Mouse (Mus musculus) embryo, embryonic 9.5 days (tissue): Measurements from ENCODE around the gene Sik1.

ENCODE experiments used
- DNase-seq: peaks from one replicate; pipeline ENCODE4 v3.0.0-alpha.2; 2017; ENCODE audit errors: extremely low spot score

Gene Sik1

DNA sequence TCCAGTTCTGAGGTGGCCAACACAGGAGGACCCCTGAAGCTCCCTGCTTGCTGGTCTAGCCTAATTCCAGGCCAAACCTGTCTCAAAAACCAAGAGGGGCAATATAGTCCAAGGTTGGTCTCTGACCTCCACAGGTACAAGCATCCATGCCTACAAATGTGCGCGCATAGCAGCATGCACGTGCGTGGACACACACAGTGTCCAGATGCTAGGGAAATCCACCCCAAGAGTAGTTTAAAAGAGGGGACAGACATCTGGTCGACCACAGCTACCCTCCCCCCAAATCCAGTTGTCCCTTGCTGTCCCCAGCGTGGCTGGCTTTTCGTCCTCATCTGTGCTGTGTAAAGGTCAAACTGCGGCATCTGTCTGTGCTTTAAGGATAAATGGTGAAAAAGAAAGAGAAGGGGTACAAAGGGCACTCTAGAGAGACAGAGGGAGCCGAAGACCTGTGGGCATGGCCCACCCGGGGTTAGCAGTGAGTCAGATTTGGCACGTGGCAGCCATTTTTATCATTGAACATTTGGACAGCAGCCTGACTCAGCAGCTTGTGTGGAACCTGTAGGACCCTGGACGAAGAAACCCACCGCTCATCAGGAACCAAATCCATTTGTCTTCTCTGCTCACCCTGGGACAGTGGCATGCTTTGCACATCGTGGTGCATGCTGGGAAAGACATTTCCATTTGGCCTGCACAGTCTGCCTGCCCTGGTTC lies 23.6 kb downstream of the Sik1 start:
- DNase-seq, result no peak

DNA sequence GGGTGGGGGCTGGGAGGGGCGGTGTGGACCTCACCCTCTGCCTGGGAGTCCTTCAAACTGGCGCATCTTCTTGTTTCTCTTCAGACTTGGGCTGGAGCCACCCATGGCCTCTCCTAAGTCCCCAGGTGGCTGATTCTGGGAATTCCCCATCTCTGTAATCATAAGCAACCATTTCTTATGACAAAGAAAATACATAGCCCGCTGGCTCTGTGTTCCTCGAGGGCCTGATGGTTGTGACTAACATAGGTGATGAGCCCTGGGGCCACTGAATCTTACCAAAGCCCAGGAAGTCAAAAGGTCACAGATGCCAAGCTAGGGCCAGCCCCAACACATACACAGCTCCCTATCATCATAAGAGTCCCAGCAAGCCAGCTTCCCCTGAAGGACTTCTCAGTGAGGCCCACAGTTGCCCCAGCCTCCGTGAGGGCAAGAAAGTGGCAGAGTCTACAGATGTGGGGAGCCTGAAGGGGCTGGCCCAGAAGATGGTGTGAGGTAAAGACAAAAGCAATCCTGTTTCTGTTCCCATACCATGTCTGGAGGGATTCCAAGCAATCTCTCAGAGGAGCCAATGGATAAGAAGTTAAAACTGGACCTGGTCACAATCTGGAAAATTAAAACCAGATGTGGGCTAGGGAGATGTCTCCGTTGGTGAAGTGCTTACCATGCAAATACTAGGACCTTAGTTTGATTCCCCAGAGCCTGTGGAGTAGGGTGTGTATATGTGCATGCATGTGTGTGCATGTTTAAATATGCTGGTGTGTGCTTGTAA lies 24.3 kb downstream of the Sik1 start:
- DNase-seq, result no peak

DNA sequence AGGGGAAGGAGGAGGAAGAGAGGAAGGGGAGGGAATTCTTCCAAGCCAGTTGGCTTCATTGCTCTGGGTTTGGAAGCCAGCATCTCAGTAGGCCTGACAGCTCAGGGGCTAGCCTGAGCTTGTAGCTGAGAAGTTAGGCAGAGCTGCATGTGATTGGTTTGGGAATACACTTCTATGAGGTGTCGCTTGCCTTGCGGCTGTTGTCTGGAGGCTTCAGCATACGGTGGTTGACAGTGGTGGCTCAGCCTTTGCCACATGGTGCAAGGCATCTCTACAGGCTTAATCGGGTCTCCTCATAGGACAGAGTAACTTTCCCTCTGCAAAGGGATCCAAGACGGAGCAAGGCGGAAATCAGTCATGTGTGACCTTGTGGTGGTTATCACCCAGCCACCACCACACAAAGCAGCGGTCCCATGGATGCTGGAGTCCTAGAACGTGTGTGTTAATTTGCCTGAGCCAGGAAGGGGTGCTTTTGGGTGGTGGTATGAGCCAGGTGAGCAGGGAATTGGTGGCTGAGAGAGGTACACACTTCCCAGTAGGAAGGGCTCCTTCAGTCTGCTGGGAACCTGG lies 25.0 kb downstream of the Sik1 start:
- no peak for DNase-seq

DNA sequence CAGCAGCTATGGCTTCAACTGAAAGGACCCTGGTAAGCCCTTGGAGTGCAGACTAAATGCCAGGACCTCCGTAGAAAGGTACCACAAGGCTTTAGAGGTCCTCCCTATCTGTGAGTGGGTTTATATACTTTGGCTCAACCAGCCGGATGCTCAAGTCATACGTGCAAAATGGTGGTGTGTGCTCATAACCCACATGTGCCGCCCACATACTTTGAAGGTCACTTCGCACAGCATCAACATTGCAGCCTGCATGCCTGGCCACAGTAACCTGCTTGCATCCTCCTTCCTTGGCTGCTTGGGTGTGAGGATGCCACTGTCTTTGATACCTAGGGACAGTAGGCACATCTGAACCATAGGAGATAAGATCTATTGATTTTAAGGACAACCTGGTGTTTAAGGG lies 26.7 kb downstream of the Sik1 start:
- DNase-seq, result no peak

DNA sequence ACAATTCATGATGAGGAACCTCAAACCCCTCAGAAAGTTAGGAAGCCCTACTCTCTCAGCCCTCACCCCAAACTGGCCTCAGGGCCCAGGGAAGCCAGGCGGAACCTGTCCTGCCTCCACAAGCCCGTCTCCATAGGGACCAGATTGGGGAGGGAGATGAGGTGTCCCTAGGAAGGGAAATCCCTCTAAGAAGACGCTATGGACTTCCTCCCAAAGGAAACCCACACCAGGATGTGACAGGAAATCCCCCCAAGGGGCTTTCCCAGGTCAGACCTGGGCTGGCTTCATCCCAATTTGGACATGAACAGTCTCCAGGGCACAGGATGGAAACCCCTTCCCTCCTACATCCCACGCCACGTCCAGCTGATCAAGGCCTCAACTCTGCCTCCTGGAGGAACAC lies 27.5 kb downstream of the Sik1 start:
- no peak for DNase-seq

DNA sequence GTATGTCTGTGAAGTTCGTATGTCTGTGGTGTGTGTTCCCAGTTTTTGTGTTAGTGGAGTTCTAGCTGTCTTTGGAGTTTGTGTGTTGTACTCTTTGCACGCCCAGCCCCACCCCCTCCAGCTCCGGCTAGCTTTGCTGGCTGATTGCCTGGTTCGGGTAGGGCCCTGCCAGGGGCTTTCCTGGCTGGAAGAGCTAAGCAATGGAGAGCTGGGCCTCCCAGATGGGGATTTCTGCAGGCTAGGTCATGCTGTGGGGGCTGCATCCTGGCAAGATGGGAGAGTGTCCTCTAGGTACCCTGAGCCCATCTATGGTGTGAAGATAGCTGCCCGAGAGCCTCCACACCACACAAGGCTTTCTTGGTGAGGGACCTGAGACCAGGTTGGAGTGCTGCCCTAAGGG lies 28.4 kb downstream of the Sik1 start:
- DNase-seq, result no peak

DNA sequence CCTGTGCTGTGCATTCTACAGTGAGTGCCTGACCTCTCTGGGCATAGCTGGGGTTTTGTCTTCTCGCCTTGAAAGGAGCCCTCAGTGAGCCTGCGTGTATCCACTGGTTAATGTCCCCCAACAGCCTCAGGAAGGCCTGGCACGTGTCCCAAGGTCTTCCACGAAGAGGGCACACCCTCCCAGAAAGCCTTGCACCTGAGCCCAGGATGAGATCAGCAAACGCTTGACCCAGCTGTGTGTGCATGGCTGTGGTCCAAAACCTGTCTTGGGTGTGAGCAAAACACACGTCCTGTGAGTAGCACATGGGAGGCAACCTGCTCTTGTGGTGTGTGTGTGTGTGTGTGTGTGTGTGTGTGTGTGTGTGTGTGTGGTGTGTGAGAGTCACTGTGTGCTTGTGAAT lies 28.9 kb downstream of the Sik1 start:
- no peak for DNase-seq

DNA sequence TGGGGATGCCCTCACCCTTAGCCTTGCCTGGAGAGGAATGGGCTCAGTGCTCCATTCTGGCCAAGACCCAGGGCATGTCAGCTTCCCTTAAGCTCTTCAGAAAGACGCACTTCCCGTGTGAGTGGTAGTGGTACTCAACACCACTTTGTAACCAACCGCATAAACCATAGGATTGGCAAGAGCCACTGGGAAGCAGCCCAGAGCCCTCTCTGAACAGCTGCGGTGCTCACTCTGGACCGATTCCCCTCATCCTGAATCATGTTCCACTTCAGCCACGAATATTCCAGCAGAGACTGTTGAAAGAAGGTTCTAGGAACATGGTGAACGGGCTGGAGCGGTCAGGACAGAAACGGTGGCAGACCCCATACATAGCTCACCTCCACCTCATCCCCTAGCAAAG lies 29.9 kb downstream of the Sik1 start:
- DNase-seq, result no peak

DNA sequence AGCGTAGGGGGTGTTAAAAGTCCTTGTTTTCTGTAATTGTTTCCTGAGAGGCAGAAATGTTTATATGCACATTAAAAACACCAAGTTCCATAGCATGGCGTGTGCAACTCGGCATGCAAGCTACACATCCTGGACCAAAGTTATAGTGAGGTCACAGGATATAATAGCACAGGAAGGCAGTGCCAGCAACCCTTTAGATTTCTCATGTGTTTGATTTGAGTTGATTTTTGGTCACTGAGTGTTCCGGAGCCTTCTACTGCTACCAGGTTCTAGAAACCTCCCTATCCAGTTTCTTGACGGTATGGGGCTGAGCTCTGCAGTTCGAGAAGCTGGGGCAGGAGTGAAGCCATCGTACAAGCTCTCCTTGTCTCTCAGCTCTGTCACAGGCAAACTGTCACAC lies 30.8 kb downstream of the Sik1 start:
- no peak for DNase-seq

DNA sequence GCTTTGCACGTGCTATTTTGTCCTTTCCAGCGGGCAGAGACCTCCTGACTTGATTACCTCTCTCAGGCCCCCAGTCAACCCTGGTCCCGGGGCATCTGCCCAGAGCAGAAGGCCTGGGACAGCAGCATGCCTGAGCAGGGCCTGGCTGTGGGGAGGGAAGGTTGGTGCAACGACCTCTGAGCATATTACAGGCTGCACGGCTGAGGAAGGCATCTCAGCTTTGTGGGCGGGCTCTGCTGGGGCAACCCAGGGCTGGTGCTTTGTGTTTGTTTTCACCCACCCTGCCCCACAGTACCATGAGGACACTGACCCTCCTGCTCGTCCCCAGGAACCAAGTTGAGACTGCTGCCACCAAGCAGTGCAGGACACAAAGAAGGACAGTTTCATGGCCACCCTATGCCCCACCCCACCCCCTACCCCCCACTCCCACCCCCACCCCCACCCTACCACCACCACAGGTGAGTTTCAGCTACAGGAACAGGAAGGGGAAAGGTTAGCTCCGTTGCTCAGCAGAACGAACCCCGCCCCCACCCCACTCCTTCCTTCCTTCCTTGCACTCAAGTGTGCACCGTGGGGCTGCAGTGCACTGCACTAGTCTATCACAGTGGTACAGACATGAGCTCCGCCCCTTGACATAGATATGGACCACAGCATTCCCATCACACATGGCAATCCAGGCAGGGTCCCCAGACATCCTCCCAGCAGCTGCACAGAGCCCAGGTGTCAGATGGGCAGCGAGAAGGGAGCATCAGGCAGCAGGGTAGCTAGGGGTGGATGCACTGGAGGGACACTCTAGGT lies 34.3 kb downstream of the Sik1 start:
- DNase-seq, result no peak

DNA sequence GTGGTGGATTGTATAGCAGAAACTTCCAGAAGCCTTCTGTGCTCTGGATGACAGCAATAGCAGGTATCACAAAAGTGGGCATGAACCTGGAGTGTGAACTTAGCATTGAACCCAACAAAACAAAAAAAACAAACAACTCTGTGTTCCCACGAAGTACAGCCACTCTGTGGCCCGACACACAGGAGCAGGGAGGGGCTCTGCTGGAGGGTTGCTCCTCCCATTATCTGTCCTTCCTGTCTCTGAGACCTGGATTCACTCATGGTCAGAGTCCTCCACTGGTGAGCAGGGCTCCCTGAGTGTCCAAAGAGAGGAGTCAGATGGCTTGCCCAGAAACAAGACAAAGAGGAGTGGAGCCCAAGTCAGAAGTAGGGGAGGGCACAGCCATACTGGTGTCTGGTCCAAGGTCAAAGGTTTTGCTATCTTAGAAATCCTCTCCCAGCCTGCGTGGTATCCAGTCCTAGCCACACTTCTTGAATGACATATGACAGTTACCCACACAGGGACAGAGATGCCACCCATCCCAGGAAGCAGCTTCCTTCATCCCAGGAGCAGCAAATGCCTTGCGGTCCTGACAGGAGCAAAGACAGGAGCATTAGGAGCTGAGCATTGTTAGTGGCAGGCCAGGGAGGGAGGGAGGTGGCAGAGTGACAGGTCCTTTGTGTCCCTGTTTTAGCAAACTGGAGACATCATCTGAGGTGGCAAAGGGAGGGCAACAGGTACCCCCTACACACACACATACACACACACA lies 35.3 kb downstream of the Sik1 start:
- DNase-seq, result no peak

DNA sequence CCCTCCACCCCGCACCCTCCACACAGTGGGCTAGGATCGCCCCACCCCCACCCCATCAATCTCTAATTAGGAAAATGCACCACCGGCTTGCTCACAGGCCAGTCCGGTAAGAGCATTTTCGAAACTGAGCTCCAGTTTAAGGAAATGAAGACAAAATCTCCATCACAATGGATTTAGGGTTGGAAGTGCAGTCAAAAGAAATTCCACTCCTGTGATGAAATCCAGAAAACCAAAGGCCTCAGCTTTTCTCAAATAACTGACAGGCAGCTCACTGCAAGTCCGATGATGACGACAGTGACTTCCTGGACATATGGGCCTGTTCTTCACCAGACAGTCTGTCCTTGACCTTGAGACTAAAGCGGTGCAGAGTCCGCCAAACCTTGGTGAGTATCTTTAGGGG lies 36.2 kb downstream of the Sik1 start:
- DNase-seq, result no peak

DNA sequence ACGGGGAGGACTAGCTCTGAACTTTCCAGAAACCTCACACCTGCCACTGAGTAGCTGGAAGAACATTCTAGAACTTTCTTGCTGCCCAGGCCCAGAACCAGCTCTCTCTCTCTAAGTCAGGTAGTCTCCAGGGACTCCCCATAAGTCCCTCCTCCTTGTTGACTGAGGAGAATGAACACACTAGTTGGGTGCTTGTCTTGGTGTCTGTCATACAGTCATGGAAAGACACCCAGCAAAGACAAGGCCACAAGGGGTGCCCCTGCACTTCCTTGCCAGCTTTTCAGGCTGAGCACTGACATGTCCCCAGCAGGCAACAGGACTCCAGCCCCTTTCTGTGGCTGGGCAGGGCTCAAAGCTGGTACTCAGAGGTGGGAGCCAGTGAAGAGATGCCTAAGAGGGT lies 37.8 kb downstream of the Sik1 start:
- no peak for DNase-seq

DNA sequence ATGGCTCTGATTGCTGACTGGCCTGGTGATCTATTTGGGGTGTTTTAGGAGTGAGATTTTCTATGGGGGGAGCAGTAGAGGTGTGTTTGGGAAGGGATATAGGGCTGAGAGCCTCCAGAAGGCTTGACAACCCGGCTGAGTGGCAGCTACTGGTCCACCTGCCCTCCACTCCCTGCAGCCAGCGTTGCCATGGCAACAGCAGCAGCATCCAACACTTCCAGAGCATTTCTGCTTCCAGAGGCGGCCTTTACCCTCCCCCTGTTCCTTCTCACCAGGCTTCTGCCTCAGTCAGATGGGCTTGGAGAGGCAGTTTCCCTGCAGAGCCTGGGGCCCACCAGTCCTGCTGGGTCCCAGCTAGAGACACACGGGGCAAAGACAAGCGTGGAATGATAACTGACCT lies 38.4 kb downstream of the Sik1 start:
- no peak for DNase-seq

DNA sequence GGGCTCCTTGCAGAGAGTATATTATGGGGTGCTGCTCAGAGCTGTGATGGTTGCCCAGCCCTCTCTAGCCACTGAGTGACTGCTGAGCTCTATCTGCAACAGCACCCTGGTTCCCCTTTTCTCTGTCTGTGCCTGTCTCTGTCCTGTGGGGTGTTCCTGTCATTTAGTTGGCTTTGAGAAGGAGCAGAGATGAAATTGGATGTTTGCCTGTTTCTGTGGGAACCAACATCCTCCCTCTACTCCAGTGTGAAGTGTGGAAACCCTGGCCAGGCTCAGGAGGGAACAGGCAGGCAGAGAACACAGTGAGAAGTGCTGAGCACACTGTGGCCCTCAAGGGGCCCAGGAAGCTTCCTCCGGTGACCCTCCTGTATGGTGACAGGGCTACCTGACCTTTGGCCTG lies 40.8 kb downstream of the Sik1 start:
- no peak for DNase-seq

DNA sequence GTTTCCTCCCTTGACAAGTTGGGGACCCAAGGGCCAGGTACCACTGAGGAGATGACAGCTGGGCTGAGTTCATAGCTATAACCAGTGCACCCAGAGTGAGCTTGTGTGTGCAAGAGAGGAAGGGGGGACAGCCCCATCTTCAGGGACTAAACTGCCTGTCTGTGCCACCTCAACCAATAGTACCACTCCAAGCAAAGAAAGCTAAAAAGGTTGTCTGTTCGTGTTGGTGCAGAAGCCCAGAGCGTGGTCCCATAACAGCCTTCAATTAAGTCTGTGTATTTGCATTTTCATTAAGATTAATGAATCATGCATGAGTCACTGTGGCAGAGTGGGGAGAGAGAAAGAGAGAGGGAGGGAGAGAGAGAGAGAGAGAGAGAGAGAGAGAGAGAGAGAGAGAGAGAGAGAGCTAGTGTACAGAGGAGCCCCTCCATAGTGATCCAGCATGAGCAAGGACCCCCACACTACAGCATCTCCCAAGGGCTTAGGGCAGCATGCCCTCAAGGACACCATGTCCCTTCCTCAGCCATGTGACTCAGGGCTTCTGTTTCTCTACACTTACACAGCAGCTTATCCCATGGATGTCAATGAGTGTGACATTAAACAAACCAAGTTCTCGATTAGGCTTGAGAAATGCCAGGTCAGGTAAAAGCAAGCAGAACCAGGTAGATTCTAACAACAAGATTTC lies 41.5 kb downstream of the Sik1 start:
- DNase-seq, result no peak

DNA sequence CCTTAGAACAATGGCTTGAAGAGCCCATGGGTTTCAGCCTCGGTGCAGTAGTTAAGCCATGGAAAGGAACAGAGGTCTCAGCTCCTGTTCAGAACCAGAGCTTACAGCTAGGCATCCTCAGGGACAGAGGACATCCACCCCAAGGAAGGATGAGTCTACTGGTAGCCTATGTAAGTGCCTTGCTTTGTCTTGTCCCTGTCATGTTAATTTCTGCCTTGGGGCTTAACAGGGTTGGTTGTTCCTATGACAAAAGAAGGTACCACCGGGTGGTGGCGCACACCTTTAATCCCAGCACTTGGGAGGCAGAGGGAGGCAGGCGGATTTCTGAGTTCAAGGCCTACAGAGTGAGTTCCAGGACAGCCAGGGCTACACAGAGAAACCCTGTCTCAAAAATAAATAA lies 44.3 kb downstream of the Sik1 start:
- no peak for DNase-seq

DNA sequence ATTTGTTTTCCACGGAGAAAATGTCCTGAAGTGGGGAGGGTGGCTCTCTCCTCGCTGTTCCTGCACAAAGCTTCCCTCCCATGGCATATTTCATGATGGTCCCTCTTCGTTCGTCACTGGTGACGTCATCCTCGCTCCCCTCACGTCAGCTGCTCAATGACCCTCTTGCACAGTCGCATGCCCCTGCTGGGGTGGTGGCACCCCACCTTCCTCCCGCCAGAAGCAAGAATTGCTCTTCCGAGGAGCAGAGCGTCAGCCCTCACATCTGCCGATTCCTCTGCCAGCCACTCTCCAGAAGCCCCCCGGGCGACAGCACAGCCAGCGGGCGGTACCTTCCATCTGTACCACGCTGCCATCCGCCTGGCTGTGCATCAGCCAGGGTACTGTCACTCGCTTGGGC lies 45.7 kb downstream of the Sik1 start:
- DNase-seq, result no peak

DNA sequence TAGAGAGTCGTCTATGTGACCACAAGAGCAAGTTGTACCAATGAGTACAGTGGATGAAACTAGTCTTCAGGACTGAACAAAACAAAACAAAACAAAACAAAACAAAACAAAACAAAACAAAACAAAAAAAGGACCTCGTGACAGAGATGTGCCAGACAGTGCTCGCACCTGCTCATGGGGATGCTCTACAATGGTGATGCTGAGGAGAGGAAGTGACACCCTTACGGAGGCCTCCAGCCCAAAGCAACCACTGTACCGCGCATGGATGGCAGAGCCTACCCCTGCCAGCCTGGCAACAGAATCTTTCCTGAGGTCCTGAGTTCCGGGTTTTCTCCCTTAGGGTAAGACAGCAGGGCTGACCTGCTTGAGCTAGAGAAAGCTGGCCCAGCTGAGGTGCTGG lies 46.5 kb downstream of the Sik1 start:
- no peak for DNase-seq

DNA sequence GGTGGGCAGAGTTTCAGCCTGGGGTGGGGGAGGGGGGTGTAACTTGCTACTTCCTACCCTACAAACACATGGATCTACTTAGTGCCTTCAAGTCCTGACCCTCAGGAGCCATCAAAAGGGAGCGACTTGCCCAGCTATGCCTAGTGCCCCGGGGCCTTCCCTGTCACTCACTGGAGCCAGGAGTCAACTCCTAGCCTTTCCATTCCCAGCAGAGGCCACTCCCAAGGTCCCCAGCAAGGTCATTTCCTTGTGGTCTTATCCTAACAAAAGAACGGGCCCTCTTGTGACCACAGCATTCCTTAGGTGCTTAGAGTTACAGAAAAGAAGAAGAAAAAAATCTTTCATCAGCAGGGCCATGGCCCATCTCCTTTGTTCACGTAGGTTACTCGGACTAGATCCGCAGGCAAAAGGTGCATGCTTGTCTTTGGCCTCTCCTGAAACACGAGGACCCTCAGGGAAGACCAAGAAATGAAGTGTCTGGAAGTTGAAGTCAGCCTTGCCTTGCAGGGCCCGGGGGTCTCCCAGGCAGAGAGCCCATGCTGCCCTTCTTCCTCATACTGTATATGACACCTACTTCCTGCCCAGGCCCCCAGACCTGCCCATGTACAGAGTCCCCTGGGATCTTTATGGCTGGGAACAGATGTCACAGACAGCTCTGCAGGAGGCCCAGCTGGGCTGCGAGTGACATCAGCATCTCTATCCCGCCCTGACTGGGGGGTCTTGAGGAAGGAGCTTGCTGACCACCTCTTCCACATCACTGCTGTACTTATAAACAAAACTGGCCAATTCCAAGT lies 47.3 kb downstream of the Sik1 start:
- DNase-seq, result peak; percentile 73
